Mouse (Mus musculus): ENCODE data around the gene Galnt17. TPM values are rescaled to one million over a fixed set of nuclear protein-coding genes. Genes with fewer than 3 reads are reported as not detected.

The Galnt17 gene
- polyA plus RNA-seq, 1 experiment from 2014 or later = 1.1 TPM

DNA sequence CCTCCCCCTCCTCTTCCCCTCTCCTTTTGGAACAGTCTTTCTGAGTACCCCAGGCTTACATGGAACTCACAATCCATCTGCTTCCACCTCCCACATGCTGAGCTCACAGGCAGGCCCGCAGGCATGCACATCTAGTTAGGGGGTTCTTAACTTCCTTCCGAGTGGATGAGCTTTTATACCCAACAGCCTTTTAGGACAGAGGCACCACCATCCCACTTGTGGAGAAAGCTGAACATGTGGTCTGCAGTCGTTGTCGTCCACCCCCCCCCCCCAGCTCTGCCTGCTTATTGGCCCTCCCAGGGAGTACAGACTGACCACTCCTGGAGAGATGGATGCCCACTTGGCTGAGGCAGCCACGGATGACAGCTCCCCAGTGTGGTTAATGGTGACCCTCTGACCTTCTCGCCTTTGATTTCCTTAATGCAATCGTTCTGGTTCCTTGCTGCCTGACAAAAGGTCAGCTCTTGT is 370.0 kb downstream of the Galnt17 start:
- H3K4me2 ChIP-seq (ENCODE audit: low read depth, low read length, severe bottlenecking) = no peak overlapping the region
- no peak overlapping the region for H3K4me3 ChIP-seq (ENCODE audit: low read depth, low read length)
- DNase-seq (ENCODE audit: low spot score) (peak; percentile 72), ATAC-seq (replicated peaks; ENCODE audit: low FRiP score) (peak; percentile 85)
- no peaks in the 10 kb centered on the region for H3K27me3 ChIP-seq (ENCODE audit: control insufficient read depth, insufficient read depth, low read length)
- H3K27ac ChIP-seq (ENCODE audit: low read depth, low read length) = no peak overlapping the region
- H3K36me3 ChIP-seq (ENCODE audit: control insufficient read depth, insufficient read depth, low read length) = no peaks in the 10 kb centered on the region
- no peaks in the 10 kb centered on the region for H3K9me3 ChIP-seq (ENCODE audit: control insufficient read depth, low read length)
- H3K9ac ChIP-seq (ENCODE audit: low read length) = no peak overlapping the region
- 4% methylated on average over 7 of the region's 7 CpGs for WGBS
- no peaks in the 10 kb centered on the region for H3K4me1 ChIP-seq (replicated peaks; ENCODE audit: control insufficient read depth, insufficient read depth, low read length)

GRCm38 (mm10) chr5:130930999-130931398 is 377.3 kb downstream of the Galnt17 start:
- ATAC-seq (replicated peaks; ENCODE audit: low FRiP score) = no peak
- no peaks in the 10 kb centered on the region for H3K27me3 ChIP-seq (ENCODE audit: control insufficient read depth, insufficient read depth, low read length)
- no peak overlapping the region for H3K4me3 ChIP-seq (ENCODE audit: low read depth, low read length)
- DNase-seq (ENCODE audit: low spot score) = no peak
- no peaks in the 10 kb centered on the region for H3K4me1 ChIP-seq (replicated peaks; ENCODE audit: control insufficient read depth, insufficient read depth, low read length)
- H3K27ac ChIP-seq (ENCODE audit: low read depth, low read length) = no peak overlapping the region
- WGBS = 100% methylated on average over 1 of the region's 1 CpGs
- no peaks in the 10 kb centered on the region; the same call in 1 of the 2 replicates for H3K9me3 ChIP-seq (ENCODE audit: control insufficient read depth, low read length)
- no peak overlapping the region for H3K9ac ChIP-seq (ENCODE audit: low read length)
- no peak overlapping the region for H3K4me2 ChIP-seq (ENCODE audit: low read depth, low read length, severe bottlenecking)
- H3K36me3 ChIP-seq (ENCODE audit: control insufficient read depth, insufficient read depth, low read length) = no peaks in the 10 kb centered on the region

DNA sequence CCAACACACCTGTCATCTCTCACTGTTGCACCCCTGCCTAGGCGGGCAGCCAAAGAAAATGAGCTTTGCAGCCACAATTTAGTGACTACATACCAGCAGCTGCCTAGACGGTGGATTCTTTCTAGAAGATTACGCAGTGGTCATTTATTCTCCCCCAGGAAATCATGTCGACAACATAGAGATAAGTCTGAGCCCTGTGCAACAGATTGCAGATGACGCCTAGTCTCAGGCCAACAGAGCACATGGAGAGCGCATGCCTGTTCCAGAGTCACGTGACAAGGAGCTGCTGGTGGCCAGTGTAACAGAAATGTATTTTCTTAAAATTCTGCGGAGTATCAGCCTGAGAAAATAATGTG is 380.5 kb downstream of the Galnt17 start:
- Histone ChIP-seq H3K4me3 (ENCODE audit: low read depth, low read length) (no peak overlapping the region), H3K27me3 (ENCODE audit: control insufficient read depth, insufficient read depth, low read length) (no peaks in the 10 kb centered on the region), H3K9ac (ENCODE audit: low read length) (no peak overlapping the region), H3K4me1 (replicated peaks; ENCODE audit: control insufficient read depth, insufficient read depth, low read length) (no peaks in the 10 kb centered on the region), H3K36me3 (ENCODE audit: control insufficient read depth, insufficient read depth, low read length) (no peaks in the 10 kb centered on the region), H3K4me2 (ENCODE audit: low read depth, low read length, severe bottlenecking) (no peak overlapping the region), H3K9me3 (ENCODE audit: control insufficient read depth, low read length) (no peaks in the 10 kb centered on the region; the same call in 1 of the 2 replicates), H3K27ac (ENCODE audit: low read depth, low read length) (no peak overlapping the region)
- WGBS = 91% methylated on average over 8 of the region's 8 CpGs
- DNase-seq (ENCODE audit: low spot score) (no peak), ATAC-seq (replicated peaks; ENCODE audit: low FRiP score) (no peak)

DNA sequence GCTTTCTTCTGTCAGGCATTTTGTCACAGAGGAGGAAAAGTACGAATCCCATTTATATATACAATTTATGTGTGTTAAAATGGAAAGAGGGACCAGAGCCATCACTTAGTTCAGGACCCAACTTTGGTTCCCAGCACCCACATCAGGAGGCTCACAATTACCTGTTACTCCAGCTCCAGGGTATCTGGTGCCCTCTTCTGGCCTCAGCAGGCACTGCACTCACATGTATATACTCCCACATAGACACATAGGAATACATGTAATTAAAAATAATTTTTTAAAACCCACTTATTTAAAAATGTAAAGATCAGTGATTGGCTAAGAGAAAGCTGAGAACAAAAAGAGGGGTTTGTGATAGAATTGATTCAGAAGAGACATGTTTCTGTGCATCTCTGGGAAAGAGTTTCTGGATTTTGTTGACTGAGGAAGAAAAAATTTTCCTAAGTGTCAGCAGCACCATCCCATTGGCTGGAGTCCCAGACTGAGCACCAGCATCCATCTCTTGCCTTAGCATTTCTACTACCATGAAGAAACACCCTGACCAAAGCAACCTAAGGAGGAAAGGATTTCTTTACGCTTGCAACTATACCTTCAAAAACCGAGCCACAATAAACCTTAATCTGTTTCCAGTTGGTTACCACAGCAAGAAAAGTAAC is 381.0 kb downstream of the Galnt17 start:
- Histone ChIP-seq H3K9ac (ENCODE audit: low read length) (no peak overlapping the region), H3K4me3 (ENCODE audit: low read depth, low read length) (no peak overlapping the region), H3K4me1 (replicated peaks; ENCODE audit: control insufficient read depth, insufficient read depth, low read length) (no peaks in the 10 kb centered on the region), H3K36me3 (ENCODE audit: control insufficient read depth, insufficient read depth, low read length) (no peaks in the 10 kb centered on the region), H3K27me3 (ENCODE audit: control insufficient read depth, insufficient read depth, low read length) (no peaks in the 10 kb centered on the region), H3K27ac (ENCODE audit: low read depth, low read length) (no peak overlapping the region), H3K4me2 (ENCODE audit: low read depth, low read length, severe bottlenecking) (no peak overlapping the region), H3K9me3 (ENCODE audit: control insufficient read depth, low read length) (no peaks in the 10 kb centered on the region; the same call in 1 of the 2 replicates)
- ATAC-seq (replicated peaks; ENCODE audit: low FRiP score) (no peak), DNase-seq (ENCODE audit: low spot score) (no peak)
- 82% methylated on average over 3 of the region's 3 CpGs for WGBS

- H3K4me2 ChIP-seq (ENCODE audit: low read depth, low read length, severe bottlenecking) = no peak overlapping the region
- H3K36me3 ChIP-seq (ENCODE audit: control insufficient read depth, insufficient read depth, low read length) = no peaks in the 10 kb centered on the region
- H3K27ac ChIP-seq (ENCODE audit: low read depth, low read length) = no peak overlapping the region
- no peaks in the 10 kb centered on the region for H3K27me3 ChIP-seq (ENCODE audit: control insufficient read depth, insufficient read depth, low read length)
- no peak overlapping the region for H3K4me3 ChIP-seq (ENCODE audit: low read depth, low read length)
- 87% methylated on average over 7 of the region's 7 CpGs for WGBS
- no peaks in the 10 kb centered on the region; the same call in 1 of the 2 replicates for H3K9me3 ChIP-seq (ENCODE audit: control insufficient read depth, low read length)
- ATAC-seq (replicated peaks; ENCODE audit: low FRiP score) (no peak), DNase-seq (ENCODE audit: low spot score) (no peak)
- no peaks in the 10 kb centered on the region for H3K4me1 ChIP-seq (replicated peaks; ENCODE audit: control insufficient read depth, insufficient read depth, low read length)
- H3K9ac ChIP-seq (ENCODE audit: low read length) = no peak overlapping the region
Measured at GRCm38 (mm10) chr5:130925681-130926080, 382.6 kb downstream of the Galnt17 start.

- no peak for DNase-seq (ENCODE audit: low spot score)
- Histone ChIP-seq H3K27ac (ENCODE audit: low read depth, low read length) (no peak overlapping the region), H3K4me3 (ENCODE audit: low read depth, low read length) (no peak overlapping the region), H3K9ac (ENCODE audit: low read length) (no peak overlapping the region), H3K4me2 (ENCODE audit: low read depth, low read length, severe bottlenecking) (no peak overlapping the region), H3K36me3 (ENCODE audit: control insufficient read depth, insufficient read depth, low read length) (no peaks in the 10 kb centered on the region), H3K27me3 (ENCODE audit: control insufficient read depth, insufficient read depth, low read length) (no peaks in the 10 kb centered on the region), H3K9me3 (ENCODE audit: control insufficient read depth, low read length) (no peaks in the 10 kb centered on the region; the same call in 1 of the 2 replicates), H3K4me1 (replicated peaks; ENCODE audit: control insufficient read depth, insufficient read depth, low read length) (no peaks in the 10 kb centered on the region)
- ATAC-seq (replicated peaks; ENCODE audit: low FRiP score) = peak; percentile 61
- WGBS = 19% methylated on average over 2 of the region's 2 CpGs
Measured at GRCm38 (mm10) chr5:130924245-130924827, 384.0 kb downstream of the Galnt17 start.

- no peaks in the 10 kb centered on the region for H3K36me3 ChIP-seq (ENCODE audit: control insufficient read depth, insufficient read depth, low read length)
- 94% methylated on average over 7 of the region's 7 CpGs for WGBS
- ATAC-seq (replicated peaks; ENCODE audit: low FRiP score) (no peak), DNase-seq (ENCODE audit: low spot score) (no peak)
- no peak overlapping the region for H3K4me3 ChIP-seq (ENCODE audit: low read depth, low read length)
- H3K9me3 ChIP-seq (ENCODE audit: control insufficient read depth, low read length) = no peaks in the 10 kb centered on the region
- H3K4me1 ChIP-seq (replicated peaks; ENCODE audit: control insufficient read depth, insufficient read depth, low read length) = no peaks in the 10 kb centered on the region
- no peak overlapping the region for H3K4me2 ChIP-seq (ENCODE audit: low read depth, low read length, severe bottlenecking)
- no peak overlapping the region for H3K9ac ChIP-seq (ENCODE audit: low read length)
- H3K27ac ChIP-seq (ENCODE audit: low read depth, low read length) = no peak overlapping the region
- no peaks in the 10 kb centered on the region for H3K27me3 ChIP-seq (ENCODE audit: control insufficient read depth, insufficient read depth, low read length)
Measured at GRCm38 (mm10) chr5:130919969-130920368, 388.3 kb downstream of the Galnt17 start.

DNA sequence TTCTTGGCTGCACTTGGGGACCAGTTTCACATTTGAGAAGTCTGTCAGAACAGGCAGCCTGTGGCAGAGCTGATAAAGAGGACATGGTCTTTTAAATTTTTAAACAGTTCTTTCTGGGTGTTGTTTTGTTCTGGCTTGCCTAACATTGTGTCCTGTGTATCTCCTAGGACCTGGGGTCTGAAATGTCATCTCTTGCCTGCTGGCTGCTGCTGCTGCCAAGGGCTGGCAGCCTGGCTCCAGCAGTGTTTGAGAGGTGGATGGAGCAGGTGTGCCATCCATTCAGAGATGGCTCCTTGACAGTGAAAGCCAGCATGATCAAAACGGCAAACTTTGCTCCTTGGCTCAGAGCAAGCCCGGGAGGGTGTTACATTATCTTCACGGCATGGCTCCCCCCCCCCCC is 393.7 kb downstream of the Galnt17 start:
- no peaks in the 10 kb centered on the region for H3K27me3 ChIP-seq (ENCODE audit: control insufficient read depth, insufficient read depth, low read length)
- H3K9me3 ChIP-seq (ENCODE audit: control insufficient read depth, low read length) = no peaks in the 10 kb centered on the region
- H3K4me3 ChIP-seq (ENCODE audit: low read depth, low read length) = no peak overlapping the region
- no peak overlapping the region for H3K4me2 ChIP-seq (ENCODE audit: low read depth, low read length, severe bottlenecking)
- no peak for DNase-seq (ENCODE audit: low spot score)
- H3K36me3 ChIP-seq (ENCODE audit: control insufficient read depth, insufficient read depth, low read length) = no peaks in the 10 kb centered on the region
- WGBS = 82% methylated on average over 3 of the region's 3 CpGs
- no peak overlapping the region for H3K9ac ChIP-seq (ENCODE audit: low read length)
- H3K4me1 ChIP-seq (replicated peaks; ENCODE audit: control insufficient read depth, insufficient read depth, low read length) = no peaks in the 10 kb centered on the region
- no peak for ATAC-seq (replicated peaks; ENCODE audit: low FRiP score)
- H3K27ac ChIP-seq (ENCODE audit: low read depth, low read length) = no peak overlapping the region

DNA sequence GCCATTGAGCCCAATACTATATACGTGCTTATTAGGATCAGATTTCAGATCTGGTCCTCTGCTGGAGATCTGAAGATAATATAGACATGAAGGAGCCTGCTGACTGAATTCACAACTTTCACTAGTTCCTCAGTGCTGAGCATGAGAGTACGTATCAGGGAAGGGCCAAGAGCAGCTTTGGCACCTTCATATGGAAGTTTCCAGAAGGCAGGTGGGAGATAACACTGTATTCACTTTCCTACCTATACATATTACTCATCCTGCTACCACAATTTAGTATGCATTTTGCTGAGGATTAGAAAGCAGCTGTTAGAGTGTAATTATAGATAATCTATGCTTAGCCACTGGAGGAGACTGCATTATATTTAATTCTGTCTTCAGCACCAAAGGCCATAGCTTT is 396.7 kb downstream of the Galnt17 start:
- no peaks in the 10 kb centered on the region for H3K4me1 ChIP-seq (replicated peaks; ENCODE audit: control insufficient read depth, insufficient read depth, low read length)
- H3K9ac ChIP-seq (ENCODE audit: low read length) = no peak overlapping the region
- no peaks in the 10 kb centered on the region for H3K36me3 ChIP-seq (ENCODE audit: control insufficient read depth, insufficient read depth, low read length)
- H3K27ac ChIP-seq (ENCODE audit: low read depth, low read length) = no peak overlapping the region
- no peaks in the 10 kb centered on the region for H3K9me3 ChIP-seq (ENCODE audit: control insufficient read depth, low read length)
- H3K4me3 ChIP-seq (ENCODE audit: low read depth, low read length) = no peak overlapping the region
- WGBS = 91% methylated on average over 2 of the region's 2 CpGs
- no peak for DNase-seq (ENCODE audit: low spot score)
- H3K27me3 ChIP-seq (ENCODE audit: control insufficient read depth, insufficient read depth, low read length) = no peaks in the 10 kb centered on the region
- ATAC-seq (replicated peaks; ENCODE audit: low FRiP score) = no peak
- no peak overlapping the region for H3K4me2 ChIP-seq (ENCODE audit: low read depth, low read length, severe bottlenecking)

All from forebrain, embryonic 11.5 days (tissue).